Mouse (Mus musculus): ENCODE data around the gene Map3k5. TPM values are rescaled to one million over a fixed set of nuclear protein-coding genes. Genes with fewer than 3 reads are reported as not detected.

Map3k5 gene
- polyA plus RNA-seq, 1 experiment = 10.9 TPM

DNA sequence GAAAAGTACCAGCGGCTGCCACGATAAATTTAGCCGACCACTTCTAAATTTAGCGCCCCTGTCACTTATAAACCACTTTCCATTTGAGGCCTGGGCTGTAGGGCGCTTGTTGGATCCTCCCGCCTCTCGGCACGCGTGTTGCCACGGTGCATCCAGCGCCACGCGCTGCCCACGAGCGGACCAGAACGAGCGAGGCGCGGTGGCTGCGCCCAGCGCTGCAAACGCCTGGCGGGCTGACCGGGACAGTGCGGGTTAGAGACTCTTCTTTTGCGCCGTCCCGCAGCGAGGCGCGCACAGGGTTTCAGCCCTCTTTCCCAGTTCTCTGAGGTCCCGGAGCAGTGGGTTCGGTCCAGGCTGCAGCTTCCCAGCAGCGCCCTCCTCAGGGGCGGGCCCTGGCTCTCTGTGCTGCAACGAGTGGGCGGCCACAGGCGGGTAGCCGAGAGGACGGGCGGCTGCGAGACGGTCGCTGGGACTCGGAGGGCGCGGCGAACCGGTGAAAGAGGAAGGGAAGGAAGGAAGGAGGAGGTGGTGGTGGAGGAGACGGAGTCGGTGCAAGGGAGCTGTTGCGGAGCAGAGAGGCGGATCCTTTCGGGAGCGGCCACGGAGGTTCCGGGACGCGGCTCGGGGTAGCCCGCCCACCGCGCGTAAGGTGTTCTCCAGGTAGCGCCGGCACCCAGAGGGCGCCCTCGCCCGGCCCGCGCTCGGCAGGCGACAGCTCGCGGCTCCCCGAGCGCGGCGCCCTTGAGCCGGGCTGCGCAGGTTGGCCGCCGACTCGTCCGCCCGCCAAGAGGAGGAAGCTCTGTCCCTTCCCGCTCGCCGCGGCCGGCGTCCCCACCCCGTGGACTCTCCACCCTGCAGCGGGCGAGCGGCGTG lies 525 bp upstream of the Map3k5 start:
- DNase-seq (ENCODE audit: extremely low spot score in 1 of 2, low spot score in 1 of 2) = peak; percentile 49 to 74

DNA sequence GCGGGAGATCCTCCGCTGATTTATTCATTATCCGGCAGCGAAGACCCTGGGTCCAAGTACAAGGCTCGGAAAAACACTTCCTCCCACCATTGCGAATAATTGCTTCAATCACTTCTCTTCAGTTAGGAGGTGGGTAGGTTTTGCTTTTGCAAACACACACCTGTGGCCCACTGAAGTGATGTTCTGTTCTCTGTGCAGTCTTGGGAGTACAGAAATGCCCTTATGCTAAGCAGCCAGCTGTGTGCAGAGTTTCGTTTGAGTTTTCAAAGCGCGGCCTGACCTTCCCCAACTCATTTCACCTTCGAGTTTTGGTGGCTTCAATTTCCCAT lies 987 bp downstream of the Map3k5 start:
- no peak for DNase-seq (ENCODE audit: extremely low spot score in 1 of 2, low spot score in 1 of 2)

DNA sequence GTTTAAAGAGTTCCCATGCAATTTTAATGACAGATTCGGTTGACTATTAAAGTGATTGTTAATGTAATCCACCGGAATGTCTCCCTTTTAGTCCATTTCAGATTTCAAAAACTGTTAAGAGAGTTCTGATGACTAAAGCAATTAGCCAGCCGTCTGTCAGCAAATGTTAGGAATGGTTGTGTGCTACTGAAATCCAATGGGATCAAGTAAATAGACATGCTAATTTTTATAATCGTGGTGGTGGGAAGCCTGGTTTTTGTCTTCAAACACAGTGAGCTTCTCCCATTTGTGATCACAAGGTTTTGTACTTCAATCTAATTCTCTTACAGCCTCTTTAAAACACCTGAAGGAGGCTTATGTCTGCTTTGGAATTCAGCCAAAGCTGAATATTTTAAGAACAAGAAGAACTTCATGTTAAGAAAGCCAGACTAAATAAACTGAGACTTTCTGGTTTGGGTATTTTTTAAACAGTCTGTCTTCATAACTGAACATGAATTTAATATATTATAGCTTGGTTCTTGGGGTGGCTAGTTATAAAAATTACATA lies 1.6 kb downstream of the Map3k5 start:
- no peak for DNase-seq (ENCODE audit: extremely low spot score in 1 of 2, low spot score in 1 of 2)

DNA sequence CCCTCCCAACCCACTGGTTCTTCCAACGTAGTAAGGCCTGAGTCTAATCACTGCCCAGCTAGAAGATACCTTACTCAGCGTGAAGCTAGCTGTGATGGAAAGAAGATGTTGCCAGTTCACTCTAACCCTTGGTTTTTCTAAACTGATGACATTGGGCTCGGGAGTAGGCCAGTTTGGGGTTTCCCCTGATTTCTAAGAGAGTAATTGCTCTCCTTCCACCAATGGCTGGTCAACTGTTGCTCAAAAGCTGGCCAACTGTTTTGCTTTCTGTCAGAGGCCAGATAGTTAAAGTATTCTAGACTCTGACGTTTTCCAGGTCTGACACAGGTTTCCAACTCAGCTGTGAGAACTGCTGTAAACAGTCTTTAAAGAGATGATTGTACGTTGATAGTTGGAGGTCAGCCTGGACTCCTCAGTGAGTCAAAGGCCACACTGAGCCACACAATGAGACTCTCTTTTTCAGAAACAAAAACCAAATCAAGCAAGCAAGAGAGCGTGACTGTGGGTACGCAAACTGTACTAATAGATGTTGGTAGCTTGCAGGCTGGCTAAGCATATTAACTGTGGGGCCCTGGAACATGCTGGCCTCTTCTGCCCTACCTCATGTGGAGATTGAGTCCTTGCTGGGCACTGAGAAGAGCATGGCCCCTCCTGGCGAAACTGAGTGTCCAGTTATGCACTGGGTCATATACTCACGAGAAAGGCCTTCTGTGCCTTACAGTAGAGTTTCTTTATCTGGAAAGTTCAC lies 2.9 kb downstream of the Map3k5 start:
- DNase-seq (ENCODE audit: extremely low spot score in 1 of 2, low spot score in 1 of 2) = no peak

DNA sequence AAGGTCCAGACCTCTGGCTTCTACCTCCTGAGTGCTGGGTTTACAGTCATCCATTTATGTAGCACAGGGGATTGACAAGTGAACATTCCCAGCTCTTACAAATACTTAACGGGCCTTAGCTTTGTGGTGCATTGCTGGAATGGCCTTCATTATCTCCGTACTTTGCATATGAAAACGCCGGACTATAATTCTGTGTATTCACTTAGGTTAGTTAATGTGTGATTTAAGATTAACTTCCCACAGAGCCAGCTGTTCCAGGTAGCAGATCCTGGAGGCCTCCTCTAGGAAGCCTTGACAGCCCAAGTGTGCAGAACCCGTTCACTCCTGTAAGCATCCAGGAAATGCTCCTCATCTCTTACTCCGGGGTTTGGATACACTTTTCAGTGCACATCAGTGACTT lies 4.5 kb downstream of the Map3k5 start:
- no peak for DNase-seq (ENCODE audit: extremely low spot score in 1 of 2, low spot score in 1 of 2)

DNA sequence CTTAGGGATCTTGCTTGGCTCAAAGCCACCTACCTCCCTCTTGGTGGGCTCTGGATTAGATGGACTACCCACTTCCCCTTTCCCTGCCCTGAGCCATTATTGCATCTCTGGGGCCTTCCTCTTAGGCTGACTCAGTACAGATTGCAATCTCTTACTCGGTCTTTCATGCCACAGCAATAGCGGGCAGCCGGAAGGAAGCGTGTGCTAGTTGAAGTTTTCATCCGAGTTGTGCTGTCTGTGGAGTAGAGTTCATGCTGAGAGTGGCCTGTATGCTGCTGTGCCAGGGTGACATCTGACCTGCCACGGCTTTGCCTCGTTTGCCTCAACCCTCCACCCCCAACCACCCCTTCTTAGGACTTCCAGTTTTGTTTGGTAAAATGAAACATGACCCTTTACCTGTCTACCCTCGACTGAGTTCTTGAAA lies 5.0 kb downstream of the Map3k5 start:
- DNase-seq (ENCODE audit: extremely low spot score in 1 of 2, low spot score in 1 of 2) = no peak

DNA sequence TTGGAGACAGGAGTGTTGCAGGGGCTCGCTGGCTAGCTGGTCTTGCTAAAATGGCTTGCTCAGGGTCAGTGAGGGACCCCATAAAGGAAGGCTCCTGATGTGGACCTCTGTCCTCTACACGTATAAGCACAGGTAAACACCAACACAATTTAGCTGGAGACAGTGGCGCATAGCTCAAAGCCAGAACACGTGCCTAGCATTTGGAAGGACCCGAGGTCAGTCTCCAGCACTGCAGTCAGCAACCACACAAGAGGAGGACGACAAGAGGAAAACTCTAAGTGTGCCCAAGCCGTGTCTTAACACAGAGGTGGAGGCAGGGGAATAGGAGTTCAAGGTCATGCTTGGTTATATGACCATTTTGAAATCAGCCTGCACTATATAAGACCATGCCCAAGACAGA lies 5.9 kb downstream of the Map3k5 start:
- no peak for DNase-seq (ENCODE audit: extremely low spot score in 1 of 2, low spot score in 1 of 2)

DNA sequence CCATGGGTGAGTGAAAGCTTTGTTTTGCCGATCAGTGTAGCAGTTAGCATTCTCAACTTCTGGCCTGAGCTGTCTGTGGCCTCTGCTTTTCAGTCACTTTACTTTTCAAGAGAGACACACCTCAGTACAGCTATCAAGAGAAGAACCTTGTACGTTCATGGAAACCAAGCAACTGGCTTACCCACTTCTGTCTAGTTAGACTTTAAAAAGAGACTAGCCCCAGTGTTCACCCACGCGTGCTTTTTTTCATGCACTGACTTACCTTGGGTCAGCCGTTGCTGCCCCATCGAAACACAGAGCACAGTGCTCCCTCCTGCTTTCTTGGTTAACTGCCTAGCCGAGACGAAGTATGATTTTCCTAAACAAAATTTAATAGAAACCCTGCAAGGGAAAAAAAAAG lies 6.4 kb downstream of the Map3k5 start:
- peak in 1 of 2 experiments; percentile 25 for DNase-seq (ENCODE audit: extremely low spot score in 1 of 2, low spot score in 1 of 2)

DNA sequence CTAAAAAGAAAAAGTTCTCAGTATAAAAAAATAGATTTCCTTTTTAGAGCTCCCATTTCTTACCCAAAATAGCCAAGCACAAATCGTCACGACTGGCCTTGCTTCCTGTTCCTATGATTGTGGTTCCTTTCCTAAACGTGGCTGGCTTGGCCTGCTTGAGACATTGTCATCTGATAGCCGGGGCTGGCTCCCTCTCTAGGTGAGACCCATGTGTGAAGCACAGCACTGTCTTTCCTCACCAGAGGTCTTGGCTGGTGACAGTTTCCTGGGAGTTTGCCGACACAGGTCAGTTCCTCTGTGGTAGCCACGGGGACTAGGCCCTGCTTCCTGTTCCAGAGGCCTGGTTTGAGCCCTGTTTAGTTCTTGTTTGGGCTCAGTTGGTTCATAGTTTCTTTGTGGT lies 6.8 kb downstream of the Map3k5 start:
- DNase-seq (ENCODE audit: extremely low spot score in 1 of 2, low spot score in 1 of 2) = peak; percentile 50 to 70

DNA sequence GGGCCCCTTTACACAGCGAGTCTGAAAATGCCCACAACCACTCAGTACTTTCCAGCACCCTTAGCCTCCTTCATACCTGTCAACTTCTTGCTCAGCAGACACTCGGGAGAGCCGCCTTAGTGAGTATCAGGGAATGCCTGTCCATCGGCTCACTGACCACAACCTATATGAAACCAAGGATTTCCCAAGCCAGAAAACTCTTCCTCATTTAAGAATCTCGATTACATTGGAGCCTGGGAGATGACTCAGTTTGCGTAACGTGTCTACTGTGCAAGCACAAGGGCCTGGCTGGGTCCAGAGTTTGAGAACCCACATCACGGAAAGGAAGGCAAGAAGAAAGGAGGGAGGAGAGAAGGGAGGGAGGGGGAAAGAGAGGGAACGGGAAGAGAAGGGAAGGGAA lies 7.6 kb downstream of the Map3k5 start:
- no peak for DNase-seq (ENCODE audit: extremely low spot score in 1 of 2, low spot score in 1 of 2)

DNA sequence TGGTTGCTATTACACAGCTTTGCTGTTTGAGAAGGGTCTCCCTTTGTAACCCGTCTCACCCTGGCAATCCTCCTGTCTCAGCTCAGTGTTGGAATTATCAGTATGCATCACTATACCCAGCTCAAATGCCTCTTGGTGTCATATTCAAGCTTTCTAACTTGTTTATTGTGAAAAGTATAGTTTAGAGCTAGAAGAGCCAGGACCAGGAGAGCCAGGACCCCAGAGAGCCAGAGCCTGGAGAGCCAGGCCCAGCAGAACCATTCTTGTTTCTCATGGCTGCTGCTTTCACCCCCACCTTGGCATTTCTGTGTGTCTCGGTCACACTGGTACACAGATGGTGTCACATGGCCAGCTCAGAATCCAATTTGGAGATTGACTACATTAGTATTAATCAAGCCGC lies 8.3 kb downstream of the Map3k5 start:
- no peak for DNase-seq (ENCODE audit: extremely low spot score in 1 of 2, low spot score in 1 of 2)

DNA sequence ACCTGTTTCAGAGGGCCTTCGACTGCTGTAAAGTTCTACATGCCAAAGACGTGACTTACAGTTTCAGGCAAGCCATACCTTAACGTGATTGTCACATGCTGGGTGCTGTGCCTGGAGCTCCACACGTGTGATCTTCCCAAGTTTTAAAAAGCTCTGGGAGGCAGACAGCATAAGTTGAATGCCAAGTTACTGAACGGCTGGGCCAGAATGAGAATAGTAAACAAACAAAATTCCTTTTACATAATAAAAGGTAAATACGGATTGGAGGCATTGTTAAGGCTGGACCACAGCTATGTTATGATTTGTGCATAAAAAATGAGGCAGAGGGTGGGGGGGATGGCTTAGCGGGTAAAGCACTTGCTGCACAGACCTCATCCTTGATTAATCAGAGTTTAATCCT lies 11.4 kb downstream of the Map3k5 start:
- DNase-seq (ENCODE audit: extremely low spot score in 1 of 2, low spot score in 1 of 2) = no peak

DNA sequence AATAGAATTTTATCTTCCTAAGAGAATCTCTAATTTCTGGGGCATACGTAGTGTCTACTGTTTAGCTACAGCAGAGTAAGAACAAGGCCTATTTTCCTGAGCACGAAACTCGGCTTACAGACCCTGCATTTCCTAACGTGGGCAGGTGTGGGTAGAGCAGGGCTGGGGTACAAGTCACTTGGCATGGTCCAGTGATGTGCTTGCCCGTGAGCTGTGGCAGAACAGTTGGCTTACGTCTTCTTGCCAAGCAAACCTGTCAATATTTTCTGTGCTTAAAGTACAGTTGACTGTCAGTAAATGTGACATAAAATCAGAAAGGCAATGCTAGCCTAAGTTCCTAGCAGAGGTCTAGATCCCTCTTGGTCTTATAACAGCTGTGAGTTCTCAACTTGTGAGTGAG lies 12.4 kb downstream of the Map3k5 start:
- DNase-seq (ENCODE audit: extremely low spot score in 1 of 2, low spot score in 1 of 2) = no peak

DNA sequence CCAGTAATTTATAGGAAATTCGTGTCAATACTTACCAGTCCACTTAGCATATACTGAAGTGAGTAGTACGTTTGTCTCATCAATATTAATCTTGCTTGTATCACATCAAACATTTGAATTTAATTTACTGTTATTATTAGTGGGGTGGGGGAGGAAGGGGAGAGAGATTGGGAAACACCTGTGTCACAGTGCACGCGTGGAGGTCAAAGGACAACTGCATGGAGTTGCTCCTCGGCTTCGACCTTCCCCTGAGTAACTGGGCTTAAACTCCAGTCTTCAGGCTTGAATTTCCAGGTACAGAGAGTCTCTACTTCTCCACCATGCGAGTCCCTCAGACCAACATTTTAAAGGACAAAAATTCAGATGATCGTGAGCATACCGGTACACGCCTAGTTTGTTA lies 13.2 kb downstream of the Map3k5 start:
- no peak for DNase-seq (ENCODE audit: extremely low spot score in 1 of 2, low spot score in 1 of 2)

DNA sequence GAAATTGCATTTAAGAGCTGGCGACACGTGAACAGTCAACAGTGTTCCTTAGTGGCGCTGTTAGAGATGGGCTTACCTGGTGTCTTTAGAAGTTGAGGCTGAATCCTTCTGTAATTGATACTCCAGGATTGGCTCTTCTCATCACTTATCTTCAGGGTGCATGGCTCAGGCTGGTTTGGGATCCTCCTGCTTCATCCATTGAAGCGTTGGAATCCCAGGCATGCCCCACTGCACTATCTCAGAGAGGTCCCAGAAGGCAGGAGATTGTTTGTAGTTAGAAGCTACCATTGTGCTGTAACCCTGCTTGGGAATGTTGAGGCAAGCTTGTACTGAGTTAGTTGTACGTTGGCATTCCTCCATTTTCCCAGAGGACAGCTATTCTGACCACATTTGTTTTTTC lies 13.6 kb downstream of the Map3k5 start:
- no peak for DNase-seq (ENCODE audit: extremely low spot score in 1 of 2, low spot score in 1 of 2)

DNA sequence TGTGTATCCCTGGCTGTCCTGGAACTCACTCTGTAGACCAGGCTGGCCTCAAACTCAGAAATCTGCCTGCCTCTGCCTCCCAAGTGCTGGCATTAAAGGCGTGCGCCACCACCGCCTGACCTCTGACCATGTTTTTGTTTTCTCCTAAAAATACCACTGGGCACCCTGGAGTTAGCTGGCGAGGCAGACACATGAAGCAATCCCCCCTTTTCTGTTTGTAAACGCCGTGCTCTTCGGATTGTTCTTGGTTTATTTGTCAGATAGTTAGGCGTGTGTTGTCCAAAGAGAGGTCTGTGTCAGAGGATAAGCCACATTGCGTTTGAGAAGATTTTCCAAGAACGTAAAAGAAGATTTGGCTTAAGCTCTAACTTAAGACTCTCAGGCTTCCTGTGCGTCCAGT lies 14.1 kb downstream of the Map3k5 start:
- no peak for DNase-seq (ENCODE audit: extremely low spot score in 1 of 2, low spot score in 1 of 2)

DNA sequence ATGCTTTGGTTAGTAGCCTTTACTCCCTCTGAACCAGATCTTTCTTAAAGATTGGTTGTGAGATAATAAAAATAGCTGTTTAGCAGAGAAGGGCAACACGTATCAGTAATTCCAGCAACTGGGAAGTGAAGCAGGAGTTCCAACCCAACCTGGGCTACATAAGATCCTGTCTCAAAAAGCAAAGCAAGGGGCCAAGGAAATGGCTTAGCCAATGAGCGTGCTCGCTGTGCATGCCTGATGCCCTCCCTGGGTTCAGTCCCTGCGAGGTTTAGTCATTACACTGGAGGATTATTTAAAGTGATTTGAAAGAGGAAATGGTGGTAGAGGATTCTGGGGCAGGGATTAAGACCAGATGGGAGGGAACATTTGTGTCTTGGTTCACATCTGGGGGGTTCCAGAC lies 14.8 kb downstream of the Map3k5 start:
- no peak for DNase-seq (ENCODE audit: extremely low spot score in 1 of 2, low spot score in 1 of 2)

DNA sequence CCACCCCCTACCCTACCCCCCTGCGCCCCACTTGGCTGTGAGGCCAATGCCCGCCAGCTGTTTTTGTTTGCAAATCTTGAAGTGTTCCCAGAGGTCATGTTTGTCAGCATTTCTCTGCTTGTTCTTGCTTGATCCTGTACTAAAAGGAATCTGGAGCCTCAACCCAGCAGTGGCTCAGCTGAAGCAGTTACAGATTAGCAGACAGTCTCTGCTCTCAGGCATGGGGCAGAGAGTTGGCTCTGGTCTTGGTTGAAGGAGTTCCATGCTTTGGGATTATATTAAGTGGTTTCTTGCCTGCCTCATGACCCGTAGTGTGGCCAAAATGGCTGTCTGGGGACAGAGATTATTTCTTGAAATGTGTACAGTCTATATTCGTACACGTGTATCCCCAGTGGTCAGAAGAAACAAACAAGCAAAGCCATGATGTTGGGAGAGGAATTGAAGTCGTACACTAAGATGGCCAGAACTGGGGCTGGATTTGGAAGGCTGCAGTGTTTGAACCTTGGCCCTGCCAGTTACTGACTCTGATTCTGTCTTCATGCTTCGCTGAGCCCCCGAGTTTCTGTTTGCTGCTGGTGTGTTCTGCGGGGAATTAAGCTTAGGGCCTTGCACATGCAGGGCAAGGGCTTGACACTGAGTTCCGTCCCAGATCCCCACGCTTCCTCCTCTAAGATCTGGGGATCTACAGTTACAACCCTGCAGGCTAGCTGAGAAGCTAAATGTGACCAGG lies 18.9 kb downstream of the Map3k5 start:
- no peak for DNase-seq (ENCODE audit: extremely low spot score in 1 of 2, low spot score in 1 of 2)

DNA sequence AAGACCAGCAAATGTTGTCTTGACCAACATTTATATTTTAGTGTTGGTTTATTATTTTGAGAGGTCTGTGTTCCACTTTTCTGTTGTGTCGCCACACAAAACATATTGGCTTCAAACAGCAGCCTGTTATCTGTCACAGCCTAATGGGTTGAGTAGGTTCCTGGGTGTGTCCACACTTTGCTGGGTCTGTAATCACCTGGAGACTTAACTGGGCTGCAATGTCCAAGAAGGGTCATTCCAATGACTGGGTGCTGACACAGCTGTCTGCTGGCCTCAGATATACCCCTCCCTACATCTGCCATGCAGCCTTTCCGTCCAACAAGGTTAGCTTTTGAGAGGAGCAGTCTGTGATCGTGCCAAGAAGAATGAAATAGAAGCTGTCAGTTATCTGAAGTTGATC lies 20.3 kb downstream of the Map3k5 start:
- no peak for DNase-seq (ENCODE audit: extremely low spot score in 1 of 2, low spot score in 1 of 2)

DNA sequence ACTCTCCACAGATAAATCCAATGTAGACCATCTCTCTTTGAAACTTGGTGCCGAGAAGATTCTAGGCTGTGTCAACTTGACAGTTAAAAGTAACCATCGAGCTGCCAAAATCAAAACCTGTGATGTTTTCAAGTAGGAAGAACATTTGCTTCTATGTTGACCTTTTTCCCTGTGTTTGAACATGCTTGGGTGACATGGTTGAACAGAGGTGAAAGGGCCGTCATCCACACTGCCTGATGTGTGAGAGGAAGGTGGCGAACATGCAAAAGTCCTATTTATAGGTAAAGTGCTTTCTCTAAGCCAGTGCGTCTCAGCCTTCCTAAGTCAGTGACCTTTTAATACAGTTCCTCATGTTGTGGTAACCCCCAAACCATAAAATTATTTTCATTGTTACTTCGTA lies 21.5 kb downstream of the Map3k5 start:
- DNase-seq (ENCODE audit: extremely low spot score in 1 of 2, low spot score in 1 of 2) = no peak

DNA sequence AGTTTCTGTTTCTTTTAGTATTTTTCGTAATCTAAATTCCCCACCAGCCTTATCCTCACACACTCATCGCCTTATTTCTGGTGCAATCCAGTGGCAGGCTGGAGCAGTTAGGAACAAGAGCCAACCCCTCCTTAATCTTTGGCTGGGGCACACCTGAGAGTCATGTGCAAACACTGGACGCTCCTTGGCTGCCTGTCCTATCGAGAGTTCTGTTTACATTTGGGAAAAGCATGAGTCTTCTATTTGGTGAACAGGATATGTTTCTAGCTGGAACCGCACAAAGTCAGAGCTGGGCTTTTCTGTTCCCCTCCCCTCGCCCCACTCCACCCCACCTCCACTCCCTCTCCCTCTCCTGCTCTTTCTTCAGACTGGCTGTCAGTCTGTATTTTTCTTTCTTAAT lies 22.5 kb downstream of the Map3k5 start:
- no peak for DNase-seq (ENCODE audit: extremely low spot score in 1 of 2, low spot score in 1 of 2)
